Mouse (Mus musculus): ENCODE measurements around the gene Ptgfr. TPM values are rescaled to one million over a fixed set of nuclear protein-coding genes. Genes with fewer than 3 reads are reported as not detected.

Ptgfr gene
- polyA plus RNA-seq, 1 experiment from 2014 or later = 0.75 TPM

- ATAC-seq (ENCODE audit: low read depth) = no peak
- WGBS = 26% methylated on average over 6 of the region's 6 CpGs
- H3K9me3 ChIP-seq (ENCODE audit: control insufficient read depth, low read length) = no peaks in the 10 kb centered on the region
- H3K4me1 ChIP-seq (replicated peaks; ENCODE audit: control insufficient read depth, insufficient read depth, low read length) = no peaks in the 10 kb centered on the region
- H3K36me3 ChIP-seq (ENCODE audit: control insufficient read depth, insufficient read depth, low read length) = no peaks in the 10 kb centered on the region
- no peak overlapping the region for H3K4me3 ChIP-seq (ENCODE audit: low read length)
- H3K4me2 ChIP-seq (ENCODE audit: low read depth, low read length) = no peak overlapping the region
- H3K27me3 ChIP-seq (ENCODE audit: control insufficient read depth, insufficient read depth, low read depth, low read length) = peaks cover 13% of the 10 kb centered on the region
- H3K9ac ChIP-seq (ENCODE audit: low read length) = no peak overlapping the region
- H3K27ac ChIP-seq (ENCODE audit: low read length) = no peak overlapping the region
These were observed 942 bp upstream of the Ptgfr start for GRCm38 (mm10) chr3:151838372-151838771.

- H3K4me1 ChIP-seq (replicated peaks; ENCODE audit: control insufficient read depth, insufficient read depth, low read length) = no peaks in the 10 kb centered on the region
- peaks cover 13% of the 10 kb centered on the region for H3K27me3 ChIP-seq (ENCODE audit: control insufficient read depth, insufficient read depth, low read depth, low read length)
- H3K9me3 ChIP-seq (ENCODE audit: control insufficient read depth, low read length) = no peaks in the 10 kb centered on the region
- ATAC-seq (ENCODE audit: low read depth) = no peak
- H3K36me3 ChIP-seq (ENCODE audit: control insufficient read depth, insufficient read depth, low read length) = no peaks in the 10 kb centered on the region
- peak overlapping the region; percentile 72 for H3K9ac ChIP-seq (ENCODE audit: low read length)
- peak overlapping the region; percentile 96 for H3K4me2 ChIP-seq (ENCODE audit: low read depth, low read length)
- H3K27ac ChIP-seq (ENCODE audit: low read length) = no peak overlapping the region
- WGBS = 53% methylated on average over 9 of the region's 9 CpGs
- H3K4me3 ChIP-seq (ENCODE audit: low read length) = peak overlapping the region; percentile 61
These were observed 319 bp upstream of the Ptgfr start for GRCm38 (mm10) chr3:151837749-151838148.

DNA sequence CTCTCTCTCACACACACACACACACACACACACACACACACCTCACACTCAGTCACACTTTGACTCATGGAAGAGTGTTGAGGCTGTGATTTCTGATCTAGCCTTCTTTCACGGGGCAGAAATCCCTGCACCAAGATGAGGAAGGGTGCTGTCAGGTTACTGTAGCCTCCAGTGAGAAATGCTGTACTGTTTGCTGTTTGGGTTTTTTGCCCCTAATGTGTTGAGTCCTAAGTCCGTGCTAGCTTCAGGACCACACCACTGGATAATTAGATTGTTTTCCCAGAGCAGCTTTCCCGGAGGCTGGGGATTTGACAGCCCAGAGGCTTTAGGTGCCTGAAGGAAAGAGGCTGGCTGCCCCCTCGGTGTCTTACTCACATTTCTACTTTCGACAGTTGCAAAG, 979 bp downstream of the Ptgfr start:
- H3K4me2 ChIP-seq (ENCODE audit: low read depth, low read length) = peak overlapping the region; percentile 96
- H3K9me3 ChIP-seq (ENCODE audit: control insufficient read depth, low read length) = no peaks in the 10 kb centered on the region
- ATAC-seq (ENCODE audit: low read depth) = no peak
- H3K27ac ChIP-seq (ENCODE audit: low read length) = no peak overlapping the region
- 6% methylated on average over 5 of the region's 5 CpGs for WGBS
- no peaks in the 10 kb centered on the region for H3K4me1 ChIP-seq (replicated peaks; ENCODE audit: control insufficient read depth, insufficient read depth, low read length)
- peak overlapping the region; percentile 61 for H3K4me3 ChIP-seq (ENCODE audit: low read length)
- H3K9ac ChIP-seq (ENCODE audit: low read length) = no peak overlapping the region
- peaks cover 13% of the 10 kb centered on the region for H3K27me3 ChIP-seq (ENCODE audit: control insufficient read depth, insufficient read depth, low read depth, low read length)
- H3K36me3 ChIP-seq (ENCODE audit: control insufficient read depth, insufficient read depth, low read length) = no peaks in the 10 kb centered on the region

DNA sequence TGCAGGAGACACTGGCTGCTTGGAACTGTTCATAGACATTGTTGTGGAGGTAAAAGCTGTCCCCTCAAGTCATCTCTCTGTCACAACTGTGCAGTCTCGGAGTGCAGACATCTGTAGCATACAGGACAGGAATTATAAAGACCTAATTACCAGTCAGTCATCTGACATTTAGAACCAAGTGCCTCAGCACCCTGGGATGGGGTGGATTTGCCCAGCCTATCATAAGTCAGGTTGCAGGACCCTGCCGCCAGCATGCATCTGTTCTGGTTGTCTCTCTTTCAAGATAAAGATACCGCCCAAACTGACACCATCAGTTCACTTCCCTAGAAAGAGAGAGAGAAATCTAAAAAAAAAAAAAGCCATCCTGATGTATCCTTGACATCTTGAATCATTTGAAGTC, 1.6 kb downstream of the Ptgfr start:
- Histone ChIP-seq H3K36me3 (ENCODE audit: control insufficient read depth, insufficient read depth, low read length) (no peaks in the 10 kb centered on the region), H3K9ac (ENCODE audit: low read length) (no peak overlapping the region), H3K4me3 (ENCODE audit: low read length) (no peak overlapping the region), H3K4me1 (replicated peaks; ENCODE audit: control insufficient read depth, insufficient read depth, low read length) (no peaks in the 10 kb centered on the region), H3K27ac (ENCODE audit: low read length) (no peak overlapping the region), H3K9me3 (ENCODE audit: control insufficient read depth, low read length) (no peaks in the 10 kb centered on the region), H3K27me3 (ENCODE audit: control insufficient read depth, insufficient read depth, low read depth, low read length) (peaks cover 13% of the 10 kb centered on the region), H3K4me2 (ENCODE audit: low read depth, low read length) (no peak overlapping the region)
- no peak for ATAC-seq (ENCODE audit: low read depth)
- 73% methylated on average over 3 of the region's 3 CpGs for WGBS

DNA sequence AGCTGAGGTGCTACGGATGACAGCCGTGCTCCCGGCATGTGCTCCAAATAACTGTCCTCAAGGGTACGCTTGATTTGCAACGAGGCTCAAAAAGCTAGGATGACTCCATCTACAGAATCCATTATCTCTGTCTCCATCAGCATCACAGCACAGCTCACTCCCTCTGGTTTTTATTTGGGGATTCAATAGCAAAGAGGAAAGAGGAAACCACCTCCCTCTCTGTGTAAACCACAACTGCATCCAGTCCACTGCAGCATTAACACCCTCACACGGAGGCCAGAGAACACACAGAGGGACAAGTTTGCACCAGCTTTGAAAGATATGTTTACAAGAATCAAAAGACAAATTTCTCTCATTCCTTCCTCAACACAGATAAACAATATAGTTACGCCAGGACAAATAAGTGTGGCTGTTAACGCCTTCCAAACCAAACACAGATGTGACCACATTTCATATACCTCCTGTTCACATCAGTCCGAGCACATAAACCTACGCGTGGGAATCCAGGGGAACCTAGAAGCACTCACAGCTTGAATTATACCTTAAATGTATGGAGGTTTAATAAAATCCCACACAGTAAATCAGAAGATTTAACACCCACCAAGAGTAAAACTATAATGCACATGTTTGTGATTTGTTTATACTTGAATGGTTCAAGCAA, 9.3 kb downstream of the Ptgfr start:
- no peak for ATAC-seq (ENCODE audit: low read depth)
- no peak overlapping the region for H3K27ac ChIP-seq (ENCODE audit: low read length)
- H3K36me3 ChIP-seq (ENCODE audit: control insufficient read depth, insufficient read depth, low read length) = no peaks in the 10 kb centered on the region
- H3K4me1 ChIP-seq (replicated peaks; ENCODE audit: control insufficient read depth, insufficient read depth, low read length) = no peaks in the 10 kb centered on the region
- no peak overlapping the region for H3K4me2 ChIP-seq (ENCODE audit: low read depth, low read length)
- 48% methylated on average over 11 of the region's 11 CpGs for WGBS
- no peaks in the 10 kb centered on the region for H3K27me3 ChIP-seq (ENCODE audit: control insufficient read depth, insufficient read depth, low read depth, low read length)
- H3K9ac ChIP-seq (ENCODE audit: low read length) = no peak overlapping the region
- H3K4me3 ChIP-seq (ENCODE audit: low read length) = no peak overlapping the region
- no peaks in the 10 kb centered on the region for H3K9me3 ChIP-seq (ENCODE audit: control insufficient read depth, low read length)

DNA sequence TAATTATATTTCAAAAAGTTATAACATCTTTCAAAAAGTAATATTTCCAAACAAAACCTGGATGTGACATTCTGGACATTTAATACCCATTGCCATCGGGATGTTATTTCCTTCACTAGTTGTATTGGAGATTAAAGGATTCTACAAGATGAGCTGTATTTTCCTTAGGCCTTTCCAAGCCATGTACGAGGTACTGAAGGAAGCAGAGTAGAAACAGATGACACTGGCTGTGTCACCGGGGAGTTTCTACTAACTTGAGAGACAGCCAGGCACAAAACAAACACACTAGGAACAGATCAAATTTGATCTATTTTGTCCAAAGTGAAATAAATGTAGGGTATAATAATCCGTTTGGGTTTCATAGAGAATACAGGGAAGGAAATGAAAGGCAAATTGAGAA, 17.6 kb downstream of the Ptgfr start:
- H3K4me1 ChIP-seq (replicated peaks; ENCODE audit: control insufficient read depth, insufficient read depth, low read length) = no peaks in the 10 kb centered on the region
- no peak overlapping the region for H3K9ac ChIP-seq (ENCODE audit: low read length)
- 72% methylated on average over 4 of the region's 4 CpGs for WGBS
- no peak overlapping the region for H3K4me2 ChIP-seq (ENCODE audit: low read depth, low read length)
- H3K27ac ChIP-seq (ENCODE audit: low read length) = no peak overlapping the region
- no peaks in the 10 kb centered on the region for H3K36me3 ChIP-seq (ENCODE audit: control insufficient read depth, insufficient read depth, low read length)
- no peaks in the 10 kb centered on the region for H3K9me3 ChIP-seq (ENCODE audit: control insufficient read depth, low read length)
- no peak for ATAC-seq (ENCODE audit: low read depth)
- no peaks in the 10 kb centered on the region for H3K27me3 ChIP-seq (ENCODE audit: control insufficient read depth, insufficient read depth, low read depth, low read length)
- no peak overlapping the region for H3K4me3 ChIP-seq (ENCODE audit: low read length)

DNA sequence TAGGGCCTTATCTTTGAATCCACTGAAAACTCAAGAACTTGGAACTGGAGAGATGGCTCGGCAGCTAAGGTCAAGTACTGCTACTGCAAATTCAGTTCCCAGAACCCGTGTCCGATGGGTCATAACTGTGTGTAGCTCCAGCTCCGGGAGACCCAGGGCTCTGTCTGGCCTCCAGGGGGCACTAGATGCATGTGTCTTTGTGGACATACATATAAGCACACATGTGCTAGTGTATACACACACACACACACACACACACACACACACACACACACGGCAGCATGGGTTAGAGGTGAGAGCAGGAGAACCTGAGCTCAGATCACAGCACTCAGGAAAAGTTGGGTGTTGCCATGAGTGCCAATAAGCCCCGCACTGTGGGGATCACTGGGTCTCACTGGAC, 19.2 kb downstream of the Ptgfr start:
- 72% methylated on average over 6 of the region's 6 CpGs for WGBS
- no peak overlapping the region for H3K4me3 ChIP-seq (ENCODE audit: low read length)
- H3K27ac ChIP-seq (ENCODE audit: low read length) = no peak overlapping the region
- H3K9me3 ChIP-seq (ENCODE audit: control insufficient read depth, low read length) = no peaks in the 10 kb centered on the region
- H3K4me1 ChIP-seq (replicated peaks; ENCODE audit: control insufficient read depth, insufficient read depth, low read length) = no peaks in the 10 kb centered on the region
- H3K4me2 ChIP-seq (ENCODE audit: low read depth, low read length) = no peak overlapping the region
- no peak for ATAC-seq (ENCODE audit: low read depth)
- H3K27me3 ChIP-seq (ENCODE audit: control insufficient read depth, insufficient read depth, low read depth, low read length) = no peaks in the 10 kb centered on the region
- H3K36me3 ChIP-seq (ENCODE audit: control insufficient read depth, insufficient read depth, low read length) = no peaks in the 10 kb centered on the region
- H3K9ac ChIP-seq (ENCODE audit: low read length) = no peak overlapping the region

DNA sequence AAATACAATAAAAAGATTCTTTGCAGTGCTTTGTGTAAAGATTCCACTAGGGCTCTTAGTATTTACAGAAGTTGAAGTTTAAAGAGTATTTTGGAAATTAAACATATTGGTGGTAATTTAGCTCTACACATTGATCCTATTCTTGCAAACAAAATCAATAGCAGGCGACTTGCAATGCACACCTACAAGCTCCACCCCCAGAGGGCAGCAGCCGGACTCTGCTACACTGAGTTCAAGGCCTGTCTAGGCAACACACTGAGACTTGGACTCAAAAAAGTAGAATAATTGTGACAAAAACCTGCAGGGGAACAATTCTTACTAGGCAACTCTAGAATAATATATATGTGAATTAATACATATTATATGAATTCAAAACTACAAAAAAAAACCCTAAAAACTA, 28.8 kb downstream of the Ptgfr start:
- H3K4me3 ChIP-seq (ENCODE audit: low read length) = no peak overlapping the region
- no peak for ATAC-seq (ENCODE audit: low read depth)
- 69% methylated on average over 2 of the region's 2 CpGs for WGBS
- no peaks in the 10 kb centered on the region for H3K4me1 ChIP-seq (replicated peaks; ENCODE audit: control insufficient read depth, insufficient read depth, low read length)
- no peak overlapping the region for H3K27ac ChIP-seq (ENCODE audit: low read length)
- H3K36me3 ChIP-seq (ENCODE audit: control insufficient read depth, insufficient read depth, low read length) = no peaks in the 10 kb centered on the region
- H3K9me3 ChIP-seq (ENCODE audit: control insufficient read depth, low read length) = no peaks in the 10 kb centered on the region
- H3K9ac ChIP-seq (ENCODE audit: low read length) = no peak overlapping the region
- no peak overlapping the region for H3K4me2 ChIP-seq (ENCODE audit: low read depth, low read length)
- H3K27me3 ChIP-seq (ENCODE audit: control insufficient read depth, insufficient read depth, low read depth, low read length) = no peaks in the 10 kb centered on the region

DNA sequence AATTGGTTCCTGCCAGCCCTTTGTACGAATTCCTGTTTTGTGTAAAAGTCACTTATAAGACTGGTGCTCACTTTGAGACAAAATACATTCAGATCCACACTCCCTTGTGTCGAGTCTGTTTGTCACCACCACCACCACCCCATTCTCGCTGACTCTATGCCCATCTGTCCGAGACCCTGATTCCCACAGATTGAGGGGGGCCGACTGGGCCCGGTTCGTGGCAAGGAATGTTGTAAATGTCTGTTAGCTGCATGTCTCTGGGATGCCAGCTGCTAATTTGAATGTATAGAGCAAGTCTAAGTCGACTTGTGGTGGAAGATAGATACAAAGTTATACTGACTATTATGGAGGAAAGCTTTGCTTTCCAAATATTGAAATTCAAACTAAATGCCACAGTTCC, 48.8 kb downstream of the Ptgfr start:
- no peak overlapping the region for H3K4me3 ChIP-seq (ENCODE audit: low read length)
- no peak overlapping the region for H3K4me2 ChIP-seq (ENCODE audit: low read depth, low read length)
- no peaks in the 10 kb centered on the region for H3K4me1 ChIP-seq (replicated peaks; ENCODE audit: control insufficient read depth, insufficient read depth, low read length)
- H3K27me3 ChIP-seq (ENCODE audit: control insufficient read depth, insufficient read depth, low read depth, low read length) = no peaks in the 10 kb centered on the region
- H3K9me3 ChIP-seq (ENCODE audit: control insufficient read depth, low read length) = no peaks in the 10 kb centered on the region
- H3K36me3 ChIP-seq (ENCODE audit: control insufficient read depth, insufficient read depth, low read length) = no peaks in the 10 kb centered on the region
- H3K9ac ChIP-seq (ENCODE audit: low read length) = no peak overlapping the region
- WGBS = 80% methylated on average over 8 of the region's 8 CpGs
- no peak overlapping the region for H3K27ac ChIP-seq (ENCODE audit: low read length)
- ATAC-seq (ENCODE audit: low read depth) = no peak

DNA sequence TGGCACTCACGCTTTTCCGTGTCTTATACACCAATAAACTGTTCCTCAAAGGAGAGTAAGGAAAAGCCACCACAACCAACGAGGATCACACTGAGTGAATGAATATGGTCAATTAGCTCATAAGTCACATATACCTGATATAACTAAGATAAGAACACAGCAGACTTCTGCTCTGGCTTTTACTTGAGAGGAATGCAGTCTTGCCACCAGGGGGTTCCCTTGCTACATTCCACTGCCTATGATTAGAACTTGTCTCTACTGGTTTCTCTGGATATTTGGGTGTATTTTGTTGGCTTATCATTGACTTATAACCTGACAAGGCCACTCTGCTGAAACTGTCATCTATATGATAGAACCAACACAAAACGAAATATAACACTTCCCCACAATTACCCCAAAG, 62.3 kb downstream of the Ptgfr start:
- Histone ChIP-seq H3K27ac (ENCODE audit: low read length) (no peak overlapping the region), H3K9ac (ENCODE audit: low read length) (no peak overlapping the region), H3K4me2 (ENCODE audit: low read depth, low read length) (no peak overlapping the region), H3K27me3 (ENCODE audit: control insufficient read depth, insufficient read depth, low read depth, low read length) (no peaks in the 10 kb centered on the region), H3K4me1 (replicated peaks; ENCODE audit: control insufficient read depth, insufficient read depth, low read length) (no peaks in the 10 kb centered on the region), H3K9me3 (ENCODE audit: control insufficient read depth, low read length) (no peaks in the 10 kb centered on the region), H3K4me3 (ENCODE audit: low read length) (no peak overlapping the region), H3K36me3 (ENCODE audit: control insufficient read depth, insufficient read depth, low read length) (no peaks in the 10 kb centered on the region)
- 59% methylated on average over 4 of the region's 4 CpGs for WGBS
- no peak for ATAC-seq (ENCODE audit: low read depth)
